Mouse (Mus musculus) spleen, adult 2 months (tissue): ENCODE data around the gene Chrna1.

Source experiments
- CTCF ChIP-seq: fragments of 200-500 bp; IDR thresholded peaks from 2 replicates; pipeline ENCODE4 v1.5.1; 2011; ENCODE audit warnings: mild to moderate bottlenecking, inconsistent platforms; ENCODE audit not compliant: insufficient read depth, insufficient read length, insufficient replicate concordance; ENCODE audit errors: extremely low read depth
- POLR2A ChIP-seq: fragments of 200-500 bp; IDR thresholded peaks from 2 replicates; pipeline ENCODE4 v1.6.1; 2011; ENCODE audit warnings: low read depth, low read length, inconsistent platforms

GRCm38 (mm10) chr2:73584645-73585346 lies 4.7 kb upstream of the Chrna1 start:
- peak; percentile 54; the same call in 1 of the 2 replicates for TF ChIP-seq CTCF
- no peak for TF ChIP-seq POLR2A
